Mouse (Mus musculus) embryonic facial prominence, embryonic 14.5 days (tissue): Measurements from ENCODE around the gene Mrgpra2a. TPM values are rescaled to one million over a fixed set of nuclear protein-coding genes. Genes with fewer than 3 reads are reported as not detected.
"Not testable (repeated sequence)": the region's sequence is repeated elsewhere in the genome, so short reads cannot be mapped to it uniquely, and the experiment has no call there.

ENCODE experiments used
- ATAC-seq: fragments of 200-750 bp; cut with Nextera tagmentation; 2 replicates; pipeline ENCODE4 v1.8.0; 2017; ENCODE audit warnings: low read depth, moderate number of reproducible peaks, moderate TSS enrichment
- DNase-seq: peaks from one replicate; pipeline ENCODE4 v3.0.0-alpha.2; 2015; ENCODE audit warnings: low spot score
- H3K27ac ChIP-seq: fragments of 300-500 bp; sonication (generic); replicated peaks from 2 replicates; pipeline ENCODE4 v1.5.1; 2014; ENCODE audit warnings: low read depth, mild to moderate bottlenecking, low read length, moderate library complexity
- H3K27me3 ChIP-seq: fragments of 300-500 bp; sonication (generic); replicated peaks from 2 replicates; pipeline ENCODE4 v1.6.1; 2014; ENCODE audit warnings: low read length; ENCODE audit not compliant: control insufficient read depth, insufficient read depth
- H3K36me3 ChIP-seq: fragments of 300-500 bp; sonication (generic); 2 replicates; pipeline ENCODE4 v1.6.1; 2014; ENCODE audit warnings: low read length, mixed read lengths; ENCODE audit not compliant: control insufficient read depth, insufficient read depth
- H3K4me1 ChIP-seq: fragments of 300-500 bp; sonication (generic); 2 replicates; pipeline ENCODE4 v1.6.1; 2014; ENCODE audit warnings: antibody characterized with exemption, low read length; ENCODE audit not compliant: control insufficient read depth, insufficient read depth
- H3K4me2 ChIP-seq: fragments of 300-500 bp; sonication (generic); 2 replicates; pipeline ENCODE4 v1.6.1; 2014; ENCODE audit warnings: low read depth, mild to moderate bottlenecking, low read length, moderate library complexity, mixed read lengths
- H3K4me3 ChIP-seq: fragments of 300-500 bp; sonication (generic); 2 replicates; pipeline ENCODE4 v1.5.1; 2014; ENCODE audit warnings: low read depth, mild to moderate bottlenecking, low read length
- H3K9ac ChIP-seq: fragments of 300-500 bp; sonication (generic); 2 replicates; pipeline ENCODE4 v1.6.1; 2014; ENCODE audit warnings: low read depth, mild to moderate bottlenecking, low read length, moderate library complexity, mixed read lengths
- H3K9me3 ChIP-seq: fragments of 300-500 bp; sonication (generic); 2 replicates; pipeline ENCODE4 v1.6.1; 2016; ENCODE audit warnings: low read length; ENCODE audit not compliant: control insufficient read depth
- WGBS: fragments of 180-500 bp; shearing (Covaris S2); extraction: QIAGEN DNeasy Blood & Tissue Kit; methylation state at CpG from one replicate; pipeline ENCODE4 v1.1.7; 2014; 5-methylcytosine and 5-hydroxymethylcytosine counted together
- polyA plus RNA-seq: library from polyadenylated mRNA; unstranded; fragments of >200 nt; fragmentation: Nextera tagmentation; extraction: Ambion mirVana; gene quantifications from 2 replicates; pipeline ENCODE4 v1.2.1, GENCODE M21; 2014

Gene Mrgpra2a
- 0.14 TPM in 1 of 2 replicates, not detected in the other for polyA plus RNA-seq

DNA sequence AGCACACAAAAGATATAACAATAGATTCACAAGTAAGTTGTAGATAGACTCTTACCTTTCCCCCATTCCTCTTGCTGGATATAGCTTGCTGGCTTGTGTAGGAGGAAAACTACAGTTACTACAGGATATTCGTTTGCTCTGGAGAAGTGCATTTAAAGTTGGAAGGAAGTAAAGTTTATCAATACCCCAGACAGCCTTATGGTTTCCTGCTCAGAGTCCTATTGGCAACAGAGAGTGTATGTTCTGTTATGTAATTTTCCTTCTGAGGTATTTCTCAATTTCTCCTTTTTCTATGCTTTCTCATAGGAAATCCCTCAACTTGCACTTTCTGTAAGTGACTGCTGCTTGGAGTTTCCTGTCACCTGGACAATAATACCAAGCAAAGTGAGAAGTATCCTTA is at the start of gene Mrgpra2a:
Gene Mrgpra2a (minus strand): TSS at position 125 of the 400 bp plus-strand sequence.
- H3K9ac ChIP-seq, H3K4me3 ChIP-seq, ATAC-seq, H3K4me1 ChIP-seq, H3K4me2 ChIP-seq, H3K36me3 ChIP-seq, H3K27ac ChIP-seq, H3K27me3 ChIP-seq, DNase-seq, H3K9me3 ChIP-seq: not testable (repeated sequence)
- no CpG with 5 or more reads among the region's 1 CpGs for WGBS

DNA sequence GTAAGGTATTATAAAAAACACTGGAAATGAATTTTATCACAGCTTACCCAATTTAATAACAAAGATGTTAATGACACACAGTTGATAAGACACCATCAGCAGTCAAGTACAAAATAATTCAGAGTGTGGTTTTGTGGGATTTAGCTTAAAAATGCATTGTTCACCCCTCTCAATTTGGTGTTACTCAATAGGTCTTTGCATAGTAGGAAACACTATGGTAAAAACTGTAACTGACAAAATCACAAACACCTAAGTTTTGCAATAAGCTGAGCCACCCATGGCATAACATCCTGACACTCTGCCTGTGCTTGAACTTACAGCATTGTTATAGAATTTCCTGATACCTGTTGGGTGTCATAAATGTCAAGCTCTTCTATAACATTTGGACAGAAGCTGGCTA is 39.3 kb upstream of the Mrgpra2a start:
- DNase-seq, H3K4me3 ChIP-seq, H3K36me3 ChIP-seq, H3K27ac ChIP-seq, H3K9me3 ChIP-seq, H3K4me2 ChIP-seq, H3K27me3 ChIP-seq, H3K4me1 ChIP-seq, ATAC-seq, H3K9ac ChIP-seq: not testable (repeated sequence)

DNA sequence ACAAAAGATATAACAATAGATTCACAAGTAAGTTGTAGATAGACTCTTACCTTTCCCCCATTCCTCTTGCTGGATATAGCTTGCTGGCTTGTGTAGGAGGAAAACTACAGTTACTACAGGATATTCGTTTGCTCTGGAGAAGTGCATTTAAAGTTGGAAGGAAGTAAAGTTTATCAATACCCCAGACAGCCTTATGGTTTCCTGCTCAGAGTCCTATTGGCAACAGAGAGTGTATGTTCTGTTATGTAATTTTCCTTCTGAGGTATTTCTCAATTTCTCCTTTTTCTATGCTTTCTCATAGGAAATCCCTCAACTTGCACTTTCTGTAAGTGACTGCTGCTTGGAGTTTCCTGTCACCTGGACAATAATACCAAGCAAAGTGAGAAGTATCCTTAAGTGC is 37.5 kb upstream of the Mrgpra2a start:
- not testable (repeated sequence) for ATAC-seq, H3K9ac ChIP-seq, H3K27me3 ChIP-seq, H3K9me3 ChIP-seq, H3K4me1 ChIP-seq, H3K36me3 ChIP-seq, DNase-seq, H3K4me3 ChIP-seq, H3K27ac ChIP-seq, H3K4me2 ChIP-seq
- no CpG with 5 or more reads among the region's 1 CpGs for WGBS

DNA sequence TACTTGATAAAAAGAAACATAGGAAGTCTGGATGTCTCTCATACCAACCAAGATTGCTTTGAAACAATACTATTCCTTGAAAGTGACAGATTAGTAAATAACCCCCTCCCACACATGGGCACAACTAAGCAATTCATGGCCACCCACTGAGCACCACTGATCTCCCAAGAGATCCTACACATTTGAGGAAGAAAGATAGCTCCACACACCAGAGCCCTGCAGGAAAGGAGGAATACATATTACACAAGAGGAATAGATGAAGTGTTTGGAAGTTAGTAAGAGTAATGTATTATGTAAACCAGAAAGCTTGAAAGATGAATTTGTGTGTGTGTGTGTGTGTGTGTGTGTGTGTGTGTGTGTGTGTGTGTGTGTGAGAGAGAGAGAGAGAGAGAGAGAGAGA is 31.2 kb upstream of the Mrgpra2a start:
- H3K4me2 ChIP-seq, H3K9ac ChIP-seq, H3K4me1 ChIP-seq, ATAC-seq, H3K4me3 ChIP-seq, H3K9me3 ChIP-seq, H3K36me3 ChIP-seq, H3K27ac ChIP-seq, H3K27me3 ChIP-seq, DNase-seq: not testable (repeated sequence)

DNA sequence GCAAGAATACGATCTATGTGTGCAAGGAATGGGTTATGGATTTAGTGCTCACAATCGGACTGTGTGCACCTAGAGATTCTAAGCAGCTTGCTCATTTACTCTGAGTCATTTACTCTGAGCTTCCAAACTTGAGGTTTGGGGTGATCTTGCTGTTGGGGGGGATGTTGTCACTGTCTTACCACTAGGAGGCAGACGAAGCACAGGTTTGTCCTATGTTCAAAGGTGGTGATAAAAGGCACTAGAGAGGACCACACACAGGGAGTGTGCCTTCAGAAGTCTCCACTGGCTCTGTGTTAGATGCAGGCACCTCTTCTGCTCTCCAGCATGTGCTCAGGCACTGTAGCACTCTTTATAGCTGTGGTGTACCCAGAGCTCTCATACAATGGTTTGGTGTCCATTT is 22.0 kb upstream of the Mrgpra2a start:
- H3K4me3 ChIP-seq, H3K27ac ChIP-seq, H3K9me3 ChIP-seq, H3K27me3 ChIP-seq, H3K4me2 ChIP-seq, H3K9ac ChIP-seq, DNase-seq, H3K36me3 ChIP-seq, H3K4me1 ChIP-seq, ATAC-seq: not testable (repeated sequence)
- WGBS = 27% methylated on average over 1 of the region's 3 CpGs

DNA sequence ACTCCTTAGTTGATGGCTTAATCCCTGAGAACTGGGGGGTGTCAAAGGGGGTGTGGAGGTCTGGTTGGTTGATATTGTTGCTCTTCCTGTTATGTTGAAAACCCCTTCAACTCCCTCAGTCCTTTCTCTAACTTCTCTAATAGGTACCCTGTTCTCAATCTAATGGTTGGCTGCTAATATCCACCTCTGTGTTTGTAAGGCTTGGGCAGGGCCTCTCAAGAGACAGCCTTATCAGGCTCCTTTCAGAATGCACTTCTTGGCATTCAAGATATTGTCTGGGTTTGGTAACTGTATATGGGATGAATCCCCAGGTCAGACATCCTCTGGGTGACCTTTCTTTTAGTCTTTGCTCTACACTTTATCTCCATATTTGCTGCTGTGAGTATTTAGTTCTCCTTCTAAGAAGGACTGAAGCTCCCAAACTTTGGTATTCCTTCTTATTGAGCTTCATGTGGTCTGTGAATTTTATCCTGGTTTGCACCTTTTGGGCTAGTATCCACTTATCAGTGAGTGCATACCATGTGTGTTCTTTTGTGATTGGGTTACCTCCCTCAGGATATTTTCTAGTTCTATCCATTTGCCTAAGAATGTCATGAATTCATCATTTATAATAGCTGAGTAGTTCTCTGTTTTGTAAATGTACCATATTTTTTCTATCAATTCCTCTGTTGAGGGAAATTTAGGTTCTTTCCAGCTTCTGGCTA is 13.5 kb upstream of the Mrgpra2a start:
- not testable (repeated sequence) for H3K4me3 ChIP-seq, H3K9ac ChIP-seq, H3K36me3 ChIP-seq, ATAC-seq, H3K27ac ChIP-seq, DNase-seq, H3K27me3 ChIP-seq, H3K9me3 ChIP-seq, H3K4me2 ChIP-seq, H3K4me1 ChIP-seq

DNA sequence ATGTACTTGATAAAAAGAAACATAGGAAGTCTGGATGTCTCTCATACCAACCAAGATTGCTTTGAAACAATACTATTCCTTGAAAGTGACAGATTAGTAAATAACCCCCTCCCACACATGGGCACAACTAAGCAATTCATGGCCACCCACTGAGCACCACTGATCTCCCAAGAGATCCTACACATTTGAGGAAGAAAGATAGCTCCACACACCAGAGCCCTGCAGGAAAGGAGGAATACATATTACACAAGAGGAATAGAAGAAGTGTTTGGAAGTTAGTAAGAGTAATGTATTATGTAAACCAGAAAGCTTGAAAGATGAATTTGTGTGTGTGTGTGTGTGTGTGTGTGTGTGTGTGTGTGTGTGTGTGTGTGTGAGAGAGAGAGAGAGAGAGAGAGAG is 6.2 kb downstream of the Mrgpra2a start:
- H3K4me2 ChIP-seq, H3K4me1 ChIP-seq, H3K27ac ChIP-seq, H3K4me3 ChIP-seq, DNase-seq, H3K9me3 ChIP-seq, H3K9ac ChIP-seq, H3K27me3 ChIP-seq, H3K36me3 ChIP-seq, ATAC-seq: not testable (repeated sequence)

DNA sequence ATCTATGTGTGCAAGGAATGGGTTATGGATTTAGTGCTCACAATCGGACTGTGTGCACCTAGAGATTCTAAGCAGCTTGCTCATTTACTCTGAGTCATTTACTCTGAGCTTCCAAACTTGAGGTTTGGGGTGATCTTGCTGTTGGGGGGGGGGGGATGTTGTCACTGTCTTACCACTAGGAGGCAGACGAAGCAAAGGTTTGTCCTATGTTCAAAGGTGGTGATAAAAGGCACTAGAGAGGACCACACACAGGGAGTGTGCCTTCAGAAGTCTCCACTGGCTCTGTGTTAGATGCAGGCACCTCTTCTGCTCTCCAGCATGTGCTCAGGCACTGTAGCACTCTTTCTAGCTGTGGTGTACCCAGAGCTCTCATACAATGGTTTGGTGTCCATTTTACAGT is 15.5 kb downstream of the Mrgpra2a start:
- H3K4me3 ChIP-seq, H3K27ac ChIP-seq, DNase-seq, H3K27me3 ChIP-seq, H3K9me3 ChIP-seq, ATAC-seq, H3K4me2 ChIP-seq, H3K36me3 ChIP-seq, H3K4me1 ChIP-seq, H3K9ac ChIP-seq: not testable (repeated sequence)
- WGBS = 44% methylated on average over 1 of the region's 2 CpGs

DNA sequence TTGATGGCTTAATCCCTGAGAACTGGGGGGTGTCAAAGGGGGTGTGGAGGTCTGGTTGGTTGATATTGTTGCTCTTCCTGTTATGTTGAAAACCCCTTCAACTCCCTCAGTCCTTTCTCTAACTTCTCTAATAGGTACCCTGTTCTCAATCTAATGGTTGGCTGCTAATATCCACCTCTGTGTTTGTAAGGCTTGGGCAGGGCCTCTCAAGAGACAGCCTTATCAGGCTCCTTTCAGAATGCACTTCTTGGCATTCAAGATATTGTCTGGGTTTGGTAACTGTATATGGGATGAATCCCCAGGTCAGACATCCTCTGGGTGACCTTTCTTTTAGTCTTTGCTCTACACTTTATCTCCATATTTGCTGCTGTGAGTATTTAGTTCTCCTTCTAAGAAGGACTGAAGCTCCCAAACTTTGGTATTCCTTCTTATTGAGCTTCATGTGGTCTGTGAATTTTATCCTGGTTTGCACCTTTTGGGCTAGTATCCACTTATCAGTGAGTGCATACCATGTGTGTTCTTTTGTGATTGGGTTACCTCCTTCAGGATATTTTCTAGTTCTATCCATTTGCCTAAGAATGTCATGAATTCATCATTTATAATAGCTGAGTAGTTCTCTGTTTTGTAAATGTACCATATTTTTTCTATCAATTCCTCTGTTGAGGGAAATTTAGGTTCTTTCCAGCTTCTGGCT is 24.0 kb downstream of the Mrgpra2a start:
- H3K27me3 ChIP-seq, H3K9ac ChIP-seq, H3K4me1 ChIP-seq, H3K36me3 ChIP-seq, H3K4me3 ChIP-seq, DNase-seq, ATAC-seq, H3K9me3 ChIP-seq, H3K4me2 ChIP-seq, H3K27ac ChIP-seq: not testable (repeated sequence)
